Mouse (Mus musculus) lung, adult 2 months (tissue): ENCODE measurements around the gene Tnfrsf1a.

Source experiments
- CTCF ChIP-seq: fragments of 200-500 bp; IDR thresholded peaks from 2 replicates; pipeline ENCODE4 v1.5.1; 2011; ENCODE audit warnings: mild to moderate bottlenecking, low read length, control low read depth; ENCODE audit not compliant: insufficient read depth
- POLR2A ChIP-seq: fragments of 200-500 bp; IDR thresholded peaks from 2 replicates; pipeline ENCODE4 v1.6.1; 2011; ENCODE audit warnings: low read depth, mild to moderate bottlenecking, control low read depth, low read length, borderline replicate concordance; ENCODE audit errors: extremely low read depth

GRCm38 (mm10) chr6:125410995-125411547, 61.9 kb downstream of the Tnfrsf1a start:
- TF ChIP-seq CTCF (no peak), POLR2A (no peak)
